Mouse (Mus musculus): ENCODE data around the gene Trim2. TPM values are rescaled to one million over a fixed set of nuclear protein-coding genes. Genes with fewer than 3 reads are reported as not detected.

The Trim2 gene
- 4.1 TPM for polyA plus RNA-seq (2014; fragmentation: Illumina TruSeq; extraction: RNeasy Lipid Tissue Mini Kit (QIAGEN cat#74804); ENCODE audit: low read depth, low replicate concordance)

GRCm38 (mm10) chr3:84306777-84307176 lies at the start of gene Trim2:
TSS of gene Trim2 (minus strand) at chr3:84306877.

GRCm38 (mm10) chr3:84173581-84174154 lies 133.0 kb downstream of the Trim2 start, which contains the start of gene Gm6525:
TSS of gene Gm6525 (plus strand) at chr3:84174104.

GRCm38 (mm10) chr3:84155558-84156006 lies 151.1 kb downstream of the Trim2 start, which contains the start of gene Mnd1:
TSS of gene Mnd1 (minus strand) at chr3:84155786.

Other genes with a start within 250 kb of the Trim2 start
- 3.1 TPM for gene Mnd1, start 151.1 kb downstream of the Trim2 start, polyA plus RNA-seq (2014; fragmentation: Illumina TruSeq; extraction: RNeasy Lipid Tissue Mini Kit (QIAGEN cat#74804); ENCODE audit: low read depth, low replicate concordance)
- not detected for gene Gm6525, start 132.8 kb downstream of the Trim2 start, polyA plus RNA-seq (2014; fragmentation: Illumina TruSeq; extraction: RNeasy Lipid Tissue Mini Kit (QIAGEN cat#74804); ENCODE audit: low read depth, low replicate concordance)
- gene Fhdc1, start 173.6 kb upstream of the Trim2 start, polyA plus RNA-seq (2014; fragmentation: Illumina TruSeq; extraction: RNeasy Lipid Tissue Mini Kit (QIAGEN cat#74804); ENCODE audit: low read depth, low replicate concordance): 0.55 TPM